Mouse (Mus musculus) heart, embryonic 10.5 days (tissue): ENCODE results near the gene Depdc5. TPM values are rescaled to one million over a fixed set of nuclear protein-coding genes. Genes with fewer than 3 reads are reported as not detected.

Experiments
- DNase-seq: peaks from one replicate; pipeline ENCODE4 v3.0.0-alpha.2; 2017; ENCODE audit warnings: low spot score
- H3K27ac ChIP-seq: fragments of 300-500 bp; sonication (generic); 2 replicates; pipeline ENCODE4 v1.5.1; 2016; ENCODE audit warnings: mild to moderate bottlenecking
- H3K27me3 ChIP-seq: fragments of 300-500 bp; sonication (generic); 2 replicates; pipeline ENCODE4 v1.6.1; 2016; ENCODE audit warnings: mild to moderate bottlenecking; ENCODE audit not compliant: poor library complexity, insufficient read depth, severe bottlenecking
- H3K36me3 ChIP-seq: fragments of 300-500 bp; sonication (generic); 2 replicates; pipeline ENCODE4 v1.6.1; 2016; ENCODE audit warnings: mild to moderate bottlenecking, moderate library complexity
- H3K4me1 ChIP-seq: fragments of 300-500 bp; sonication (generic); 2 replicates; pipeline ENCODE4 v1.6.1; 2016; ENCODE audit warnings: mild to moderate bottlenecking
- H3K4me3 ChIP-seq: fragments of 300-500 bp; sonication (generic); 2 replicates; pipeline ENCODE4 v1.5.1; 2016; ENCODE audit warnings: mild to moderate bottlenecking, moderate library complexity
- H3K9me3 ChIP-seq: fragments of 300-500 bp; sonication (generic); 2 replicates; pipeline ENCODE4 v1.6.1; 2016; ENCODE audit warnings: mild to moderate bottlenecking, moderate library complexity
- WGBS: fragments of 180-500 bp; shearing (Covaris S2); methylation state at CpG from one replicate; pipeline ENCODE4 v1.1.7; 2016; 5-methylcytosine and 5-hydroxymethylcytosine counted together
- polyA plus RNA-seq: library from polyadenylated mRNA; unstranded; fragments of >200 nt; fragmentation: Nextera tagmentation; extraction: Ambion mirVana; gene quantifications from 2 replicates; pipeline ENCODE4 v1.2.1, GENCODE M21; 2016

Gene Depdc5
- polyA plus RNA-seq, 1 experiment from 2014 or later: 25.0 TPM

- DNase-seq: no peak
- H3K36me3 ChIP-seq: no peaks in the 10 kb centered on the region
- H3K4me3 ChIP-seq: no peak overlapping the region
- H3K9me3 ChIP-seq: no peaks in the 10 kb centered on the region
- 72% methylated on average over 14 of the region's 14 CpGs for WGBS
- peaks cover 33% of the 10 kb centered on the region for H3K4me1 ChIP-seq
- no peaks in the 10 kb centered on the region for H3K27me3 ChIP-seq
- H3K27ac ChIP-seq: peak overlapping the region; percentile 43; the same call in 1 of the 2 replicates
Measured at GRCm38 (mm10) chr5:33009818-33010812, 146.6 kb downstream of the Depdc5 start.

- Histone ChIP-seq H3K9me3 (no peaks in the 10 kb centered on the region), H3K27me3 (no peaks in the 10 kb centered on the region), H3K27ac (peak overlapping the region; percentile 43), H3K36me3 (no peaks in the 10 kb centered on the region), H3K4me1 (peaks cover 25% of the 10 kb centered on the region), H3K4me3 (no peak overlapping the region)
- 45% methylated on average over 15 of the region's 15 CpGs for WGBS
- DNase-seq: no peak
Measured at GRCm38 (mm10) chr5:33011132-33012106, 147.9 kb downstream of the Depdc5 start.

GRCm38 (mm10) chr5:33014096-33014495 is 150.6 kb downstream of the Depdc5 start:
- H3K9me3 ChIP-seq: no peaks in the 10 kb centered on the region
- no peak overlapping the region for H3K27ac ChIP-seq
- WGBS: 87% methylated on average over 1 of the region's 1 CpGs
- no peak overlapping the region for H3K4me3 ChIP-seq
- DNase-seq: no peak
- no peaks in the 10 kb centered on the region for H3K27me3 ChIP-seq
- peaks cover 29% of the 10 kb centered on the region for H3K4me1 ChIP-seq
- H3K36me3 ChIP-seq: no peaks in the 10 kb centered on the region

- no peaks in the 10 kb centered on the region for H3K36me3 ChIP-seq
- 57% methylated on average over 5 of the region's 5 CpGs for WGBS
- no peaks in the 10 kb centered on the region for H3K27me3 ChIP-seq
- no peak for DNase-seq
- no peaks in the 10 kb centered on the region for H3K9me3 ChIP-seq
- H3K27ac ChIP-seq: no peak overlapping the region
- peaks cover 23% of the 10 kb centered on the region for H3K4me1 ChIP-seq
- H3K4me3 ChIP-seq: no peak overlapping the region
Measured at GRCm38 (mm10) chr5:33015579-33015978, 152.1 kb downstream of the Depdc5 start.

GRCm38 (mm10) chr5:33018189-33018560 is 154.7 kb downstream of the Depdc5 start:
- peaks cover 33% of the 10 kb centered on the region for H3K4me1 ChIP-seq
- 1% methylated on average over 15 of the region's 15 CpGs for WGBS
- no peaks in the 10 kb centered on the region for H3K27me3 ChIP-seq
- no peaks in the 10 kb centered on the region for H3K9me3 ChIP-seq
- H3K36me3 ChIP-seq: peaks cover 17% of the 10 kb centered on the region
- H3K27ac ChIP-seq: peak overlapping the region; percentile 99
- no peak for DNase-seq
- peak overlapping the region; percentile 85 for H3K4me3 ChIP-seq

GRCm38 (mm10) chr5:33018561-33019425 is 155.3 kb downstream of the Depdc5 start, which contains the start of gene Ywhah:
Gene Ywhah (plus strand): TSS chr5:33018816.
- WGBS: under 1% methylated on average over 114 of the region's 121 CpGs
- peak within 1 kb of the TSS; percentile 85 for H3K4me3 ChIP-seq
- H3K9me3 ChIP-seq: no peaks in the 10 kb centered on the region
- H3K27me3 ChIP-seq: no peaks in the 10 kb centered on the region
- peak; percentile 97 for DNase-seq
- H3K4me1 ChIP-seq: peaks cover 39% of the 10 kb centered on the region
- peaks cover 21% of the 10 kb centered on the region for H3K36me3 ChIP-seq
- peak within 1 kb of the TSS; percentile 99 for H3K27ac ChIP-seq

GRCm38 (mm10) chr5:33019426-33019821 is 155.9 kb downstream of the Depdc5 start:
- Histone ChIP-seq H3K27ac (peak overlapping the region; percentile 99), H3K4me1 (peaks cover 43% of the 10 kb centered on the region), H3K4me3 (peak overlapping the region; percentile 85), H3K36me3 (peaks cover 27% of the 10 kb centered on the region), H3K9me3 (no peaks in the 10 kb centered on the region), H3K27me3 (no peaks in the 10 kb centered on the region)
- no peak for DNase-seq
- WGBS: under 1% methylated on average over 12 of the region's 12 CpGs

GRCm38 (mm10) chr5:33021622-33022021 is 158.1 kb downstream of the Depdc5 start:
- no peak overlapping the region for H3K27ac ChIP-seq
- 88% methylated on average over 2 of the region's 2 CpGs for WGBS
- H3K9me3 ChIP-seq: no peaks in the 10 kb centered on the region
- peaks cover 45% of the 10 kb centered on the region for H3K36me3 ChIP-seq
- no peak for DNase-seq
- H3K4me1 ChIP-seq: peaks cover 43% of the 10 kb centered on the region
- H3K4me3 ChIP-seq: no peak overlapping the region
- H3K27me3 ChIP-seq: no peaks in the 10 kb centered on the region

- Histone ChIP-seq H3K4me3 (no peak overlapping the region), H3K27me3 (no peaks in the 10 kb centered on the region), H3K27ac (no peak overlapping the region), H3K4me1 (peaks cover 34% of the 10 kb centered on the region), H3K36me3 (peaks cover 54% of the 10 kb centered on the region), H3K9me3 (no peaks in the 10 kb centered on the region)
- 88% methylated on average over 4 of the region's 4 CpGs for WGBS
- no peak for DNase-seq
Measured at GRCm38 (mm10) chr5:33023337-33023736, 159.8 kb downstream of the Depdc5 start.

GRCm38 (mm10) chr5:33024474-33024873 is 161.0 kb downstream of the Depdc5 start:
- peaks cover 62% of the 10 kb centered on the region for H3K36me3 ChIP-seq
- 74% methylated on average over 5 of the region's 5 CpGs for WGBS
- no peaks in the 10 kb centered on the region for H3K9me3 ChIP-seq
- DNase-seq: no peak
- H3K4me3 ChIP-seq: no peak overlapping the region
- peaks cover 33% of the 10 kb centered on the region for H3K4me1 ChIP-seq
- H3K27me3 ChIP-seq: no peaks in the 10 kb centered on the region
- H3K27ac ChIP-seq: no peak overlapping the region

GRCm38 (mm10) chr5:33028656-33029055 is 165.2 kb downstream of the Depdc5 start:
- Histone ChIP-seq H3K27ac (no peak overlapping the region), H3K27me3 (no peaks in the 10 kb centered on the region), H3K9me3 (no peaks in the 10 kb centered on the region), H3K4me3 (no peak overlapping the region), H3K4me1 (peaks cover 14% of the 10 kb centered on the region), H3K36me3 (peaks cover 43% of the 10 kb centered on the region)
- peak; percentile 61 for DNase-seq
- WGBS: 74% methylated on average over 2 of the region's 2 CpGs
